Mouse (Mus musculus) stomach, postnatal 0 days (tissue): ENCODE measurements around the gene Kcnd3.

Experiments used
- CTCF ChIP-seq: IDR thresholded peaks from 2 replicates; pipeline ENCODE4 v1.5.1; 2016; ENCODE audit warnings: antibody characterized with exemption, low read depth, mild to moderate bottlenecking, moderate library complexity
- EP300 ChIP-seq: optimal IDR thresholded peaks from 2 replicates; pipeline ENCODE3; 2016; ENCODE audit warnings: antibody characterized with exemption

DNA sequence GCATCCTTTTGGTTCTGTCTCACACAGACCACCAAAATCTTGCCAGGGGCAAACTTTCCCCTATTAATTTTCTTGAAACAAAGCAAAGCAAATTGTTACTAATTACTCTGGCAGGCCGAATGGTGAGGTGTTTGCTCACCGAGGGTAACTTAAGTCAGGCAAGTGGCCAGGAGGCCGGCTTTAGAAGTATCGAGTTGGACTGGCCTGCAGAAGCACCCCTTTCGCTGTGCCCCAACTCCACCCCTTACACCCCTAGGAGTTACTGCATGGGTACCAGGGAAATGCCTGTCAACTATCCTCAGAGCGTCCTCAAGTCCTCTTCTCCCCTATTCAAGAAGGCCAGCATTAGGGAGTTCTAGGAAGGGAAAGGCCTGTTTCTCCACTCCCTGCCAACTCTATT, 251.4 kb downstream of the Kcnd3 start:
- TF ChIP-seq CTCF = no peak
- no peak for TF ChIP-seq EP300
